Mouse (Mus musculus) liver, embryonic 16.5 days (tissue): Measurements from ENCODE around the gene Rab5c. TPM values are rescaled to one million over a fixed set of nuclear protein-coding genes. Genes with fewer than 3 reads are reported as not detected.

Experiments used
- ATAC-seq: fragments of 200-750 bp; cut with Nextera tagmentation; 2 replicates; pipeline ENCODE4 v1.8.0; 2017; ENCODE audit warnings: low read depth, mild to moderate bottlenecking, moderate number of reproducible peaks, moderate library complexity
- H3K27ac ChIP-seq: fragments of 300-500 bp; sonication (generic); 2 replicates; pipeline ENCODE4 v1.5.1; 2014; ENCODE audit warnings: mild to moderate bottlenecking, low read length
- H3K27me3 ChIP-seq: fragments of 300-500 bp; sonication (generic); 2 replicates; pipeline ENCODE4 v1.6.1; 2014; ENCODE audit warnings: low read depth, low read length, mixed read lengths; ENCODE audit not compliant: control insufficient read depth, insufficient read depth
- H3K36me3 ChIP-seq: fragments of 300-500 bp; sonication (generic); 2 replicates; pipeline ENCODE4 v1.6.1; 2014; ENCODE audit warnings: mild to moderate bottlenecking; ENCODE audit not compliant: control insufficient read depth, insufficient read depth
- H3K4me1 ChIP-seq: fragments of 300-500 bp; sonication (generic); 2 replicates; pipeline ENCODE4 v1.6.1; 2014; ENCODE audit warnings: low read depth, low read length, mixed read lengths; ENCODE audit not compliant: control insufficient read depth
- H3K4me2 ChIP-seq: fragments of 300-500 bp; sonication (generic); 2 replicates; pipeline ENCODE4 v1.6.1; 2014; ENCODE audit warnings: low read depth, low read length, mixed read lengths
- H3K4me3 ChIP-seq: fragments of 300-500 bp; sonication (generic); 2 replicates; pipeline ENCODE4 v1.5.1; 2014; ENCODE audit warnings: low read depth, mild to moderate bottlenecking, low read length
- H3K9ac ChIP-seq: fragments of 300-500 bp; sonication (generic); 2 replicates; pipeline ENCODE4 v1.6.1; 2014; ENCODE audit warnings: low read depth, low read length
- H3K9me3 ChIP-seq: fragments of 300-500 bp; sonication (generic); replicated peaks from 2 replicates; pipeline ENCODE4 v1.6.1; 2016; ENCODE audit warnings: low read length; ENCODE audit not compliant: control insufficient read depth
- WGBS: fragments of 180-500 bp; shearing (Covaris S2); extraction: QIAGEN DNeasy Blood & Tissue Kit; methylation state at CpG from one replicate; pipeline ENCODE4 v1.1.7; 2014; ENCODE audit not compliant: insufficient replicate concordance; 5-methylcytosine and 5-hydroxymethylcytosine counted together
- polyA plus RNA-seq: library from polyadenylated mRNA; unstranded; fragments of >200 nt; fragmentation: Nextera tagmentation; extraction: Ambion mirVana; gene quantifications from 2 replicates; pipeline ENCODE4 v1.2.1, GENCODE M21; 2015

Rab5c gene
- polyA plus RNA-seq, 1 experiment from 2014 or later: 21.9 TPM

- peak; percentile 53; the same call in 1 of the 2 replicates for ATAC-seq
- H3K36me3 ChIP-seq: no peaks in the 10 kb centered on the region
- H3K4me1 ChIP-seq: peaks cover 5% of the 10 kb centered on the region
- peak within 1 kb of the TSS; percentile 60 for H3K4me2 ChIP-seq
- no peaks in the 10 kb centered on the region for H3K27me3 ChIP-seq
- peak within 1 kb of the TSS; percentile 65 for H3K9ac ChIP-seq
- no peak within 1 kb of the TSS for H3K27ac ChIP-seq
- no peaks in the 10 kb centered on the region for H3K9me3 ChIP-seq
- 9% methylated on average over 17 of the region's 17 CpGs for WGBS
- peak within 1 kb of the TSS; percentile 66 for H3K4me3 ChIP-seq
Measured at GRCm38 (mm10) chr11:100770646-100771408, 32.8 kb upstream of the Rab5c start, which contains the start of gene Ghdc. Gene Ghdc, minus strand, starts transcription at chr11:100770957.

- Histone ChIP-seq H3K27me3 (no peaks in the 10 kb centered on the region), H3K9me3 (no peaks in the 10 kb centered on the region), H3K9ac (no peak overlapping the region), H3K4me1 (peaks cover 5% of the 10 kb centered on the region), H3K4me3 (no peak overlapping the region), H3K27ac (no peak overlapping the region), H3K4me2 (peak overlapping the region; percentile 60), H3K36me3 (no peaks in the 10 kb centered on the region)
- ATAC-seq: no peak
- 68% methylated on average over 6 of the region's 6 CpGs for WGBS
Measured at GRCm38 (mm10) chr11:100769980-100770379, 32.0 kb upstream of the Rab5c start.

- Histone ChIP-seq H3K4me2 (no peak overlapping the region), H3K36me3 (no peaks in the 10 kb centered on the region), H3K4me3 (no peak overlapping the region), H3K4me1 (peaks cover 5% of the 10 kb centered on the region), H3K9me3 (no peaks in the 10 kb centered on the region), H3K9ac (no peak overlapping the region), H3K27ac (no peak overlapping the region), H3K27me3 (no peaks in the 10 kb centered on the region)
- ATAC-seq: no peak
- 68% methylated on average over 5 of the region's 5 CpGs for WGBS
Measured at GRCm38 (mm10) chr11:100767871-100768270, 29.9 kb upstream of the Rab5c start.

GRCm38 (mm10) chr11:100766726-100767125 lies 28.7 kb upstream of the Rab5c start:
- no peak overlapping the region for H3K9ac ChIP-seq
- H3K4me3 ChIP-seq: no peak overlapping the region
- no peak overlapping the region for H3K4me2 ChIP-seq
- peaks cover 3% of the 10 kb centered on the region; the same call in 1 of the 2 replicates for H3K27me3 ChIP-seq
- H3K9me3 ChIP-seq: no peaks in the 10 kb centered on the region
- whole genome bisulfite sequencing: 81% methylated on average over 9 of the region's 9 CpGs
- ATAC-seq: no peak
- H3K27ac ChIP-seq: no peak overlapping the region
- H3K4me1 ChIP-seq: peaks cover 8% of the 10 kb centered on the region
- H3K36me3 ChIP-seq: no peaks in the 10 kb centered on the region

GRCm38 (mm10) chr11:100762831-100763230 lies 24.8 kb upstream of the Rab5c start, which contains the start of gene Hcrt:
Gene Hcrt, minus strand, starts transcription at chr11:100762931.
- Histone ChIP-seq H3K4me1 (peaks cover 16% of the 10 kb centered on the region), H3K27ac (no peak within 1 kb of the TSS), H3K4me2 (peak within 1 kb of the TSS; percentile 72), H3K9me3 (no peaks in the 10 kb centered on the region), H3K4me3 (peak within 1 kb of the TSS; percentile 56), H3K36me3 (no peaks in the 10 kb centered on the region), H3K27me3 (peaks cover 35% of the 10 kb centered on the region), H3K9ac (no peak within 1 kb of the TSS)
- 73% methylated on average over 7 of the region's 7 CpGs for WGBS
- no peak for ATAC-seq

GRCm38 (mm10) chr11:100761547-100762045 lies 23.6 kb upstream of the Rab5c start:
- WGBS: under 1% methylated on average over 27 of the region's 27 CpGs
- H3K27ac ChIP-seq: no peak overlapping the region
- peak overlapping the region; percentile 56 for H3K4me3 ChIP-seq
- H3K9ac ChIP-seq: no peak overlapping the region
- H3K27me3 ChIP-seq: peaks cover 43% of the 10 kb centered on the region
- H3K36me3 ChIP-seq: no peaks in the 10 kb centered on the region
- H3K9me3 ChIP-seq: no peaks in the 10 kb centered on the region
- peaks cover 16% of the 10 kb centered on the region for H3K4me1 ChIP-seq
- H3K4me2 ChIP-seq: peak overlapping the region; percentile 72
- peak; percentile 39; the same call in 1 of the 2 replicates for ATAC-seq

- WGBS: under 1% methylated on average over 49 of the region's 51 CpGs
- Histone ChIP-seq H3K9ac (no peak within 1 kb of the TSS), H3K4me3 (peak within 1 kb of the TSS; percentile 47), H3K4me2 (peak within 1 kb of the TSS; percentile 63), H3K27ac (no peak within 1 kb of the TSS), H3K27me3 (peaks cover 48% of the 10 kb centered on the region), H3K9me3 (no peaks in the 10 kb centered on the region), H3K36me3 (no peaks in the 10 kb centered on the region), H3K4me1 (peaks cover 16% of the 10 kb centered on the region)
- ATAC-seq: peak; percentile 50
Measured at GRCm38 (mm10) chr11:100759611-100760233, 21.7 kb upstream of the Rab5c start, which contains the start of gene Kcnh4. Gene Kcnh4, minus strand, starts transcription at chr11:100759942.

- H3K36me3 ChIP-seq: no peaks in the 10 kb centered on the region
- peak overlapping the region; percentile 47 for H3K4me3 ChIP-seq
- WGBS: 3% methylated on average over 35 of the region's 35 CpGs
- peaks cover 48% of the 10 kb centered on the region for H3K27me3 ChIP-seq
- no peaks in the 10 kb centered on the region for H3K9me3 ChIP-seq
- no peak overlapping the region for H3K27ac ChIP-seq
- H3K9ac ChIP-seq: no peak overlapping the region
- peaks cover 16% of the 10 kb centered on the region for H3K4me1 ChIP-seq
- ATAC-seq: no peak; the same call in 1 of the 2 replicates
- H3K4me2 ChIP-seq: peak overlapping the region; percentile 63
Measured at GRCm38 (mm10) chr11:100758707-100759610, 20.9 kb upstream of the Rab5c start.
